Mouse (Mus musculus) brain, embryonic 18.5 days (tissue): Measurements from ENCODE around the gene S100a4.

ENCODE experiments used
- DNase-seq: peaks from one replicate; pipeline ENCODE4 v3.0.0-alpha.2; 2012; ENCODE audit warnings: low read depth, low spot score

The S100a4 gene

GRCm38 (mm10) chr3:90623435-90624071 is 20.0 kb downstream of the S100a4 start:
- peak; percentile 52 for DNase-seq

DNA sequence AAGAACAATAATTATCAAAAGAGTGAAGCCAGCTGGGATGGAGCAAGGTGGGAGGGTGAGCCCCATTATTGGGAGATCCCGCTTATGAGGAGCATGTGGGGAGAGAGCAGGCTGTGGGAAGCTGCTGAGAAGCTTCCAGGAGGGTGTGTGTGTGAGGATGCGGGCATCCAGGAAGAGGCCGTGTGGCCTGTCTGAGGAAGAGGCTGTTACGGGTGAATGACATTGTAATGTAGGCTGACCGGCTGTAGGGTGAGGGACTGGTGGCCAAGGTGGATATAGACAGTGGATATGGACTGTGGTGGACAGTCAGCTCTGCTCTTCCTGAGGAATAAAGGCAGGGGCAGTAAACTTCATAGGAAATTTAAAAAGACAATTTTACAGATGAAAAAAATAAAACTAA is 21.9 kb downstream of the S100a4 start:
- DNase-seq = no peak

DNA sequence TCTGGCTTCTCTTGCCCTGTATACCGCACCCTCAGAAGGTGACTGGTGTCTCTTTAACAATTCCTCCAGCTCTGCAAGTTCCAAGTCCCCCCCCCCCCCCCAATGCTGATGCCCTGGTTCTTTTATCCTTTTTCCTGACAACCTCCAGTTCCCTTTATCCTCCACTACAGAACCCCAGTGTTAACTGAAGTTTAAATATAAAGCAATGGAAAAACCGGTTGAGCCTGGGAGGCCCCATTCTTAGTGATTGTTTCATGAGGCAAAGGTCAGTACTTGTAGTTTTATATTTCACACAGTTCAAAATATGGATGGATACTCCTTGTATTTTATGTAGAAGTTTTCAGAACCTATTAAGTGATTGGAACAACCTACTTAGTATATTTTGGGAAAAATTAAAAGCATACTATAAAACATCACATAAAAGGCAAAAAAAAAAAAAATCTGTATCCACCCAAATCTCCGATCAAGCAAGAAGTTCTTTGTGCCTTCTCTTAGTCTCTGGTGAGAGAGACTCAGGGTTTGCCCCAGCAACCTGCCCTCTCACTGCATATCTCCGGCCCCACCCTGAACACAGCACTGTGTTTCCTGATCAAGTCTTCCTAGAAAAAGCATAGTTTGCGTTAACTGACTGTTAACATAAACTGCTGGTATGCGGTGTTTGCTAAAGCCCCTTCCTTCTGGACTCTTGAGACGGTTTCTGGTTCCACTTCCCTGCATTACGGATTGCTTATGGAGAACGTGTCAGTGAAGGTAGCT is 22.9 kb downstream of the S100a4 start:
- DNase-seq = no peak

DNA sequence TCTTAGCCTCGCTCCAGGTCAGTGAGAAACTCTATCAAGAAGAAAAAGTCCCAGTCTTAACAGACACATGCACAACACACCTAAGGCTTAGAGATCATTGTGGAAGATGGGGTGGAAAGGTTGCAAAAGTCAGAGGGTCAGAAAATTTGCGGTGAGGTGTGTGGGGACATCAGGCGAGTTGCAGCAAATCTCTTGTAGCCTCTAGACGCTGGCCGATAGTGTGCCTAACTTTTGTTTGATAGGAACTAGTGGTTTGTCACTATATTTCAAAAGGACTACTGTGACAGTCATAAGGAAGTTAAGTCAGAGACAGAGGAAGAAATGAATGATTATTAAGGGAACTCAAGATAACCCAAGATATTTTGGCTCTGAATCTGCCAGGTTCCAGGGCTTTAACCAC is 23.8 kb downstream of the S100a4 start:
- no peak for DNase-seq

DNA sequence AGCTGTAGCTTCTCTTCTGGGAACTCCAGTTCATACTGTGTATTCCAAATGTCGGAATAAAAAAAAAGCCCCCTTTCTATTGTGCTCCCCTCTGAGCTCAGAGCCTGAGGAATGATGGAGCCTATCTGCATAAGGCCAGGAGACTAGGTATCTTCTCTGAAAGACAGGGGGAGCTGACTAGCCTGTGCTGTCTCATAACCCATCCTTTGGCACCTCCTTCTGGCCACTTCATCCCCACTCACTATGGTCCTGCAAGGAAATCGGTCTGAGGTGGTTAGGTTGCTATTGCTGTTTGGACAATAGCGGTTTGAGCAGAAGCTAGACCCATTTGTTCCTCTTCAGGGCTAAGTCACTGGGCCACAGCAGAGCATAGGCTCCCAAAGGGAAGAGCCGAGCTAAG is 24.2 kb downstream of the S100a4 start:
- DNase-seq = no peak

DNA sequence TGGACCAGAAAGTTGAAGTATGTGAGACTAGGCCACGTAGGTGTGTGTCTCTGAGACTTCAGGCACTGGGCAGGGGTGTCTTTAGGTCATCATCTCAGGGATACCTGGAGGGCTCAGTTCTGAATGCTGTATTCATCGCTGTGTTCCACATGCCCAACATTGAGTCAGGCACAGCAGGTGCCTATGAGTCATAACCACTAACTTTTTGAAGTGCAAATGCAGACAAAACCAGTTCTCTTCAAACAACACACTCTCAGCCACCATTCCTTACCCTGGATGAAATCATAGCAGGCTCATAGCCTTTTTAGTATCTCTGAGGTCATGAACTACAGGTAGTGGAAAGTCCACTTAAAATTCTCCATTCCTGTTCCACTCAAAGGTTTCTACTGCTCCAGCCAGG is 25.7 kb downstream of the S100a4 start:
- DNase-seq = no peak

- DNase-seq = no peak
Observed at GRCm38 (mm10) chr3:90631984-90632383, 28.4 kb downstream of the S100a4 start.

DNA sequence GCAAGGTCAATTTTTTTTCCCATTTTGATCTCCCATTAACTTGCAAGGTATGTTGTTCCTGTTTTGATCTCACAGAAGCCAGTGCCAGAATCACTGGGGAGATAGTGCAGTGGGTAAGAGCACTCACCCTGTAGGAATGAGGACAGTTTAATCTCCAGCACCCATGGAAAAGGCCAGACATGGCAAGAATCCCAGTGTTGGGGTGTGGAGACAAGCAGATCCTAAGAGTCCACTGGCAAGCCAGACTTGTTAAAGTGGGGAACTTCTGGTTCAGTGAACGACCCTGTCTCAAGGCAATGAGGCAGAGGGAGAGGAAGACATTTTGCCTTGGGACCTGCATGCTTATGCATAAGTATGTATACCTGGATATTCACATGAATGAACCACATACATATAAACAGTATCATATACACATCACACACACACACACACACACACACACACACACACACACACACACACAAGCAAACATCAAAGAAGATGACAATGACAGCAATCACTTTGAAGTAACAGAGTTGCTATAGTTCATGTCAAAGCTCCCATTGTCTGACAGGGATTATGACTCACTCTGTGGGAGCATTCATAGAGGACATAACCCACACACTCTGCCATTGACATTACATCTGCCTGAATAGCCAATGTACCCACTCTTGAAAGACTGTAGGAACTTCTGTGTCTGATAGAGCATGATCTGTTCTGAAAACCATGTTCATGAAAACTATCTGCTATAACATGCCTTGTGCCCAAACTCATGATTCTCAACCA is 35.1 kb downstream of the S100a4 start:
- DNase-seq = no peak

DNA sequence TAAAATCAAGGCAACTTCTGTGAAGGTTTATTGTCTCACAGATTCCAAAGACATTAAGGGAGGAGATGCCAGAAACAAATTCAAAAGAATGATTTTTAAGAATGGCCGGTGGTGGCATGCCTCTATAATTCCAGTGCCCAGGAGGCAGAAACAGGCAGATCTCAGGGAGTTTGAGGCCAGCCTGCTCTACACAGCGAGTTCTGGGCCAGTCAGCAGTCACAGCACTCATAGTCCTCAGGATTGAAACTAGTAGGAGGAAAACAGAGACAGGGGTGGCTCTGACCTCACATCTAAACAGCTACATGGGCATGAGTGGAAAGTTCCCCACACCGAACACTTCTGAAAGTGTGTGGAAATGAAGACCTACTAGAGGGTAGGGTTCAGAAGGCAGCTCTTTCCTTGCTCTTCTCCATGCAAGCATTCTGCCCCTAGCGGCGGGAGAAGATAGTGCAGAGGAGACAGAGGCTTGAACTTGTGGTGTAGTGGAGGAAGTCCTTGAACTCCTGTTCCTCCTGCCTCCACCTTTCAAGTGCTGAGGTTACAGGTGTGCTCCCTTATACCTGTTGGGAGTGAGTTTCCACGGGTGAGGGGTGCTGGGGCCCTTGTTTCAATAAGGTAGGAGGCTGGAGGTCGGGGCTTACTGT is 36.1 kb downstream of the S100a4 start:
- DNase-seq = no peak

GRCm38 (mm10) chr3:90640981-90641380 is 37.4 kb downstream of the S100a4 start:
- no peak for DNase-seq

DNA sequence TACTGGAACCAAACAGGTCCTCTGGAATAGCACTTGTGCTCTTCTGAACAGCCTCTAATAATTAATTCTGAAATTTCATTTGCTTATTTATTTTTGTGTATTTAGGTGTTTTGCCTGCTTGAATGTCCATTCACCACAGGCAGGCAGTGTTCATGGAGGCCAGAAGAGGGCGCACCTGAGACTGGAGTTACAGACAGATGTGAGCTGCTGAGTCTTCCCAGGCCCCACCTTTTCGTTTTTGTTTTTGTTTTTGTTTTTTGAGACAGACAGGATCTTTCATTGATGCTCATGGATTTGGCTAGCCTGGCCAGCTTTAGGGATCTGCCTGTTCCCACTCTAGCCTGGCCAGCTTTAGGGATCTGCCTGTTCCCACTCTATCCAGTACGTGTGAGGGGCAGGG is 40.6 kb downstream of the S100a4 start:
- DNase-seq = no peak

DNA sequence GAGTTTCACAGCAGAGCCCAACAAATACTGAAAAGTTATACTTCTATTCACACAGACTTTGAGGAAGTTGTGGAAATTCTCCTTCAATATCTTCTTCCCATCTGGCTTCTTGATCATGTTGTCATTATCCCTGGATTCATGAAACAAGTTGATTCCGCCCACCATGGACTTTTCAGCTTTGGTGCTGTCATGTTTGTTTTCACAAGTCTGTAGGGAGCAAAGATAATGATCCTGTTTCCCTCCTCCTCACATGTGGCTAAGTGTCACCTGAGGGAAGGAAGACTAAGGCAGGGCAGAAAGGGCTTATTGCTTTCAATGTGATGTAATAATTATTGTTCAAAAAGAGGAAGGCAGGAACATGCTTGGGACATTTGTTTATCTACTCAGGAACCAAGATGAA is 43.7 kb downstream of the S100a4 start:
- no peak for DNase-seq

GRCm38 (mm10) chr3:90648981-90649380 is 45.4 kb downstream of the S100a4 start:
- DNase-seq = no peak

GRCm38 (mm10) chr3:90649832-90650231 is 46.3 kb downstream of the S100a4 start:
- no peak for DNase-seq

- DNase-seq = peak; percentile 45
Observed at GRCm38 (mm10) chr3:90652878-90653508, 49.4 kb downstream of the S100a4 start.

DNA sequence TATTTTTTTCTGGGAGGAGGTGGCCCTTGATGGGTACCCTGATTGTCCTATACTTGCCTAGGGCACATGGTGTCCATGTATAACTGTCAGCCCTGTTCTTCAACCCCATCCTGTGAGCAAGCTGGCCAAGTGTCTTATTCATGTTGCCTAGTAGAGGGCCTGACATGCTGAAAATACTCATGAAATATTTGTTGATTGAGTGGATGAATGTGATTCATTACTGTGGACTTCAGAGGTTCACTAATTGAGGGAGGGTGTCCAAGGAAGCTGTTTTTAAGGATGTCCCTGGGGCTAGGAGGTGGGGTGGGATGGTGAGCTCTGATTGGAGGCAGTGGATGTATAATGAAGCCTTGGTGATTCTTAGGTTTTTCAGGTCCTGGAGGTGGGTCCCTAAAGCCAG is 50.1 kb downstream of the S100a4 start, which contains the start of gene S100a7a:
Gene S100a7a (plus strand): TSS at position 301 of the 400 bp plus-strand sequence.
- DNase-seq = no peak
